Mouse (Mus musculus) embryo, embryonic 10.5 days (tissue): ENCODE data around the gene 1600002K03Rik.

Source experiments
- DNase-seq: peaks from one replicate; pipeline ENCODE4 v3.0.0-alpha.2; 2015; ENCODE audit warnings: low spot score

The 1600002K03Rik gene

DNA sequence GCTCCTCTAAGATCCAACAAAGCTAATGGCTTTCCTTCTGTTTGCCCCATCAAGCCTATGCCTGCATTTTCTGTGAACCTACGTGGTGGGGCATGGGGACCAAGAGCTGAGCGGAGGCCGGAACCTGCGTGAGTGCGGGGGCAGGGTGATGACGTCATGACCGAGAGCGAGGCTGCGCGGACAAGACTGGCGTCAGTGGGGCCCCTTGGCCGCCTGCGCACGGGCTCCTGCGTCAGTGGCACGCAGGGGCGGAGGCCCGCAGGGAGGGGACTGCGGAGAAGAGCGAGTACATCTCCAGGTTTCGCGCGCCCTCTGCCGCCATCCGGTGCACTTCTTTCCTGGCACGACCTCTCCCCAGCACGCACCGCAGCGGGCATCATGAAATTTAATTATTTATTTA is 31.5 kb upstream of the 1600002K03Rik start:
- peak; percentile 94 for DNase-seq

DNA sequence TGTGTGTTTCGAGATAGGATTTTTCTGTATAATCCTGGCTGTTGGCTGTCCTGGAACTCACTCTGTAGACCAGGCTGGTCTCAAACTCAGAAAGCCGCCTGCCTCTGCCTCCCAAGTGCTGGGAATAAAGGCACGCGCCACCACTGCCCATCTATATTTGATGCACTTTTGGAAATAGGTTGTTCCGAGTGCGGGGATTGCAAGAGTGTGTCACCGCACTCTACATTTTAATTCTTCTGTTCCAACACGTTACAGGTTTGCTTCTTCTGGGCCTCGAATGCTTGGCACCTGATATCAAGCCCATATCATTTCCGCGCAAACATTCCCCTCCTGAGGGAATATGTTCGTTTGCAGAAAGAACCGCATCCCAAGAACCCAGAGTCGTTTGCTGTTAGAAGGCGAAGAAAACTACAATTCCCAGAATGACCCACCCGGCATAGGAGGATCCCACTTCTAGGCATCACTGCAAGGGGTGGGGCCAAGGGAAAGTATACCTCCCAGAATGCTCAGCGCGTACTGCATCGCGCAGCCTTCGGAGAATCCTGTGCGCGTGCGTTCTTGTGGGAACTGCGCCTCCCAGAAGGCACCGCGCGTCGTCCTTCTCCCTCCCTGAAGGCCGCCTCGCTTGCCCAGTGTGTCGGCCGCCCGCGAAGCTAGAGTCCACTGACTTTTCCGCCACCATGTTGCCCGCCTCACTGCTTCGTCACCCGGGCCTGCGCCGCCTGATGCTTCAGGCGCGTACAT is 30.8 kb upstream of the 1600002K03Rik start:
- DNase-seq = peak; percentile 100

- no peak for DNase-seq
These were observed 30.2 kb upstream of the 1600002K03Rik start for GRCm38 (mm10) chr10:80142530-80142925.

GRCm38 (mm10) chr10:80143664-80144063 is 29.1 kb upstream of the 1600002K03Rik start:
- no peak for DNase-seq

DNA sequence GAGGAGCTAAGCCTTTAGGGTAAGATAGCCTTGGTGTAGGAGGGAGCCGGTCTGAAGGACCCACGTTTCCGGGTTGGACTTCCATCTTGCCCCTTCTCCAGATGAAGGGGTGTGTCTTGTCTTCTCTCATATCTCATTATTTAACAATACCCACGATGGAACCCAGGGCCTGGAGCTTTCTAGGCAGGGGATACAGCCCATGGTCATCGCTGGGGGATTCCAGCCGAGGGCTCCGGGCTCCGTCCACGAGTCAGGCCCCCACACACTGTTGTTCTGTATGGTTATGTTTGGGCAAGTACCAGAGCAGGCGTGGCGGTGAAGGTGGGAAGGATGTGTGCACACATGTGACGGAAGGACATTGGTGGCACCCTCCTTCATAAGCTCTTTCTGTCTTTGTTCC is 28.6 kb upstream of the 1600002K03Rik start:
- no peak for DNase-seq

DNA sequence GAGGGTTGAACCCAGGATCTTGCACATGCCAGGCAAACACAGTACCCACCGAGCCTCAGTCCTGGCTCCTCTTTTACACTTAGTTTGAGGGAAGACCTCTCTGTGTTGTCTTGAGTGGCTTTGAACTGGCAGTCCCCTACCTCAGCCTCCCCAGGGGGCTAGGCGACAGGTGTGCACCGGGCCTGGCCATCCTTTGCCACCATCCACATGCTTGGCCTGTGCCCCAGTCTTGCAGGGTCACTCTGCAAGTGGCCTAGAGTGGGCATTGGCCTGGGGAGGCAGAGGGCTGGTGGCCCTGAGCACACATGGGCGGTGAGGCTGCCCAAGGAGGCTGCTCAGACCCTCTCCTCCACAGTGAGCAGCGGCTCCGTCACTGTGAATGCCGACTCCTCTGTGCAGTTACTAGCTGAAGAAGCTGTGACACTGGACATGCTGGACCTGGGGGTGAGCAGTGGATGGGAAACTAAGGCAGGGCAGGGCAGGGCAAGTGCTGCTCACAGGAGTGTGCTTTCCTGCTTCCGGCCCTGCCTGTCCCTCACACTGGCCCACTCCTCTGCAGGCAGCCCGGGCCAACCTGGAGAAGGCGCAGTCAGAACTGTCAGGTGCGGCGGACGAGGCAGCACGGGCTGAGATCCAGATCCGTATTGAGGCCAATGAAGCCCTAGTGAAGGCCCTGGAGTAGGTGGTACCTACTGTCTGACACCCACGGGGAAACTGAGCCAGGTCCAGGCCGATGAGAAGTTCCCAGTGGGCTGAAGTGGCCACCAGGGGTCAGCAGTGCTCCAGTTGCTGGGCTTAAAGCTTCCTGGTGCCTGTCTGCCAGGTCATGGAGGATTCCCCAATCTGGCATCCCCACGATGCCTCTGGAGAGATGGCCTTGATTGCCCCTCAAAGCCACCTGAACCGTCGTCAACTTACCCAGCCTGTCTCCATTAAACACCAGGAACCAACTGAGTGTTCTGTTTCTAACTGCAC is 27.6 kb upstream of the 1600002K03Rik start:
- DNase-seq = peak; percentile 82

GRCm38 (mm10) chr10:80145896-80146295 is 26.8 kb upstream of the 1600002K03Rik start:
- no peak for DNase-seq

GRCm38 (mm10) chr10:80146568-80147011 is 26.2 kb upstream of the 1600002K03Rik start:
- DNase-seq = no peak

DNA sequence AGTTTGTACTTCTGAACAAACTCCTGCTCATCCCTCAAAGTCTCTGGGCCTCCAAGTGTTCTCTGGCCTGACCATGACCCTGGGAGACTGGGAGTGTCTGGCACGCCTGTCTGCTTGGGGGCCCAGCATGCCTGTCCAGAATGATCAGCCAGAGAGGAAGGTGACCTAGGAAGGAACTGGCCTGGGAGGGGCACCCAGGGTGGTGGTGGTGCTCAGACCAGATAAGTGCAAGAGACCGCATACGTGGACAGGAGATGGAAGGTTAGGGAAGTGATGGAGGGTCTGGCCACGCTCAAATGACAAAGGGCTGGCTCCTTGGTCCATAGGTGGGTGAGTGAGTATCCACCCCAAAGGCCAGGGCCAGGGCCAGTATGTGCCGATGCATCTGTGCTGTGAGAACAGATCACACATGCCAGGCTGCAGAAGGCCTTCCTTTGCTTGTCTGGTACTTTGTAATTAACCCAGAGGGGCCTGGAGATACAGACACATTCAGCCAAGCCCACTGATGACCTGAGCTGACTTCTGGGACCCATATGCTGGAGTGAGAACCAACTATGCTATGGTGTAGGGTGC is 25.5 kb upstream of the 1600002K03Rik start:
- no peak for DNase-seq

DNA sequence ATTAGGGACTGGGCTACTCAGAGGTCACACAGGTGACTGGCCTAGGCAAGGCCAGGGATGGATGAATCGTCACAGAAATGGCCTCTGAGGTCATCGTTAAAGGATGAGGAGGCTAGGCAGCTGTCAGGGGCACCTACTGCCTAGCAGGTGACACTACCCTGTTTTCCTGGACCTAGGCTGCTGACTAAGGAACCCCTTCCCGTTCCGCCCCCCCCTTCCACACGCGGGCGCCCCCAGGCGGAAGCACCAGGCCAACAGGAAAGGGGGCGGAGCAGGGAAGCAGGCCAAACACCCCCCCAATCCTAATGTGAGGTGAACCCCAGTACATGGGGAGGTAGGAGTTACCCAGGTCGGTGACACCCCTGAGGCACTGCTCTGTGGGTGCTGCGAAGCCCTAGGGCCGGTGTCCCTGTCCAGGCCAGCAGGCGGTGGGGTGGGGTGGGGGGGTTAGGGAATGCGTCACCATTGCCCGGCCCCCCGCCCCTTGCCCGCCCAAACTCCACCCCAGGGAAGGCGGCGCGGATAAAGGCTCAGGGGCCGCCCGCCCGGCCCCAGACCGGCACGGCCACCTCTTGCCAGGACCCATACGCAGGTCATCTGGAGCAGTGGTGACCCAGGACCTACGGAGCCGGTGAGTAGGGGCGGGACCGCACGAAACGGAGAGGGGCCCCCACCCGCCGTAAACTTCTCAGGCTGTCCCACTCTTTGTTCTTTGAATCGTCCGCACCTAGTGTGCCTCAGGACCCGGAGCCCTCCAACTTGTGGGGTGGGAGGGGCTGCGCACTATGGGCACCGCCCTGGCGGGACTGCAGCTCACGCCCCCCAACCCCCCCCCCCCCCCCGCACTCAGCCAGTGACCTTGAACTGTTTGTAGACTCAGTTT is 24.8 kb upstream of the 1600002K03Rik start, which contains the start of gene Midn:
Gene Midn, plus strand, starts transcription at position 554 of the 883 bp plus-strand sequence.
- DNase-seq = peak; percentile 79

GRCm38 (mm10) chr10:80148610-80149290 is 24.0 kb upstream of the 1600002K03Rik start:
- peak; percentile 94 for DNase-seq

GRCm38 (mm10) chr10:80149291-80150225 is 23.2 kb upstream of the 1600002K03Rik start:
- peak; percentile 99 for DNase-seq

DNA sequence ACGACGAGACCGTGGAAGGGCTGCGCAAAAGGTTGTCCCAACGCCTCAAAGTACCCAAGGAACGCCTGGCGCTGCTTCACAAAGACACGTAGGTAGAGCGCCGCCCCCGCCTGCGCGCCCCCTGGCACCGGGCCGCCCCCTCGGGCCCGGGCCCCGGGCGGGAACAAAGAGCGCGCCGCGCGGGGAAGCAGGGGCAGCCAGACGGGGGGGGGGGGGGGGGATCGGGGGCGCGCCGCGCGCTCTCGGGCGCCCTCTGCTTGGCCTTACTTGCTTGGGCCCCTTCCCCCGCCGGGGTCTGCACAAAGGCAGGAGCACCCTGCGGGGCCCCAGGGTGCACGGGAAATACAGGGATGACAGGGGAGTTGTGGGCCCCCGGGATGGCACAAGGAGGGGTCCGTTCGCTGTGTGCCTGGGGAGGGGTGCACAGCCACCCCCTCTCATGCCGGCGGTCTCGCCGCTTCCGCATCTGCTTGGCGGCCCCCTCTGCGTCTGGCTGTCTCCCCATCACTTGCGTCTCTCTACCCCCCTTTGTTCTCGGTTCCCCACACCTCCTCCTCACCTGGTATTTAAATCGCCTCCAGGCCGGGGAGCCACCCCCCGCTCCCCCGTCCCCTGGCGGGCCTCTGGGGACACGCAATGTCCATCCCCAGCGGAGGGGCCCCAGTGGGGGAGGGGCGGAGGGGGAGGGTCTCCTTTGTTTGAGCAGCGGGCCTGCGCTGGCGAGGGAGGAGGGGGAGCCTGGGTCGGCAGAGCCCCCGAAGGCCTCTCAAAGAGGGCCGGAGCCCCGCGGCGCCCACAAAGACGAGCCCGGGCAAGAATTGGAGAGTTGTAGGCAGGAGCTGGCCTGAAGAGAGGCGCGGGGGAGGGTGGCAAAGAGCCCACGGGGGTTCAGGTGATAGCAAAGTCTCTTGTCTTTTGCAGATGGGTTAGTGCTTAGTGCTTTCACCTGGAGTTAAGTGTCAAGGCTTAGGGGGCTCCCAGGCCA is 22.2 kb upstream of the 1600002K03Rik start:
- peak; percentile 84 for DNase-seq

DNA sequence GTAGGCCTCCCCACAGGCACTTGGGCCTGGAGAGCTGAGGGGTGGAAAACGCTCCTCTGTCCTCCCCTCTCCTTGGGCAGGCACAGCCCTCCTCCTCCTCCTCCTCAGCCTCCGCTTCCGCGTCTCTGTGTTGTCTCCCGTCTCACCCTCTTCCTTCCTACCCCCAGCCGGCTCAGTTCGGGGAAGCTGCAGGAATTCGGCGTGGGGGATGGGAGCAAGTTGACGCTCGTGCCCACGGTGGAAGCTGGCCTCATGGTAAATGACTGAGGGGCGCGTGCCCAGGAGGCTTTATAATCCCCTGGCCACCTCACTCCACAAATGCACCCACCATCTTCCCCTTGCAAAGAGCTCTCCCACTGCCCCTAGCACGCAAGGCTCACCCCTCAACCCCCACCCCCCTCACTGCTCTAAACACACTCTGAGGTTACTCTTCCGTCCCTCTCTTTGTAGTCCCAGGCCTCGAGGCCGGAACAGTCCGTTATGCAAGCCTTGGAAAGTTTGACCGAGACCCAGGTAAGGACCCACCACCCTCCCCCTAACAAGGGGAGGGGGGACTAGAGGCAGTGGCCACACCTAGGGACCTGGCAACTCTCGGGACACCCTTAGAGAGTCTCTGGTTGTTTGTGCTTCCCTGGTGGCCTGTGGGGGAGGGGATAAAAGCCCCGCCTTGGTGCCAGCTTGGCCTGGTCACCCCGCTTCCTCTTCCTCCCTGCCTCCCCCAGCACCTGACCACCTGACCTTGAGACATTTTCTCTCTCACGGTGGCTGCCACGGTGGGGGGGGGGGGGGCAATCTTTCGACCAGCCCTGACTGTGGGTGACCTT is 21.3 kb upstream of the 1600002K03Rik start:
- peak; percentile 60 for DNase-seq

GRCm38 (mm10) chr10:80152071-80152872 is 20.5 kb upstream of the 1600002K03Rik start:
- peak; percentile 58 for DNase-seq

DNA sequence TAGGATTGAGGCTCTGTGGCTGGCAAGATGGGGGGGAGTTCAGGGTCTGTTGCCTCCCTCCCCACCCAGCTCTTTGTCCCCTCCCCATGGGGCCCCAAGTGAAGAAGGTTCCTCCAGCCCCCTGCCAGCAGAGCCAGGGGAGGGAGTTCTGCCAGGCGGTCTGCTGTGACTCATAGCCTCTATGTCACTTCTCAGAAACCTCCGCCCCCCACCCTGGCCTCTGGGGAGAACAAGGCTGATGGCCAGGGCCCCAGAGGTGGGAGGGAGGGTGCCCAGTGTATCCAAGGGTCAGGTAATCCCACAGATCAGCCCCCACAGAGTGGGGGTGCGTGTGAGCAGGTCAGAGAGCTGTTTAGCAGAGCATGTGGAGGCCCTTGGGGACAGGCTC is 19.9 kb upstream of the 1600002K03Rik start:
- DNase-seq = no peak

- no peak for DNase-seq
These were observed 19.0 kb upstream of the 1600002K03Rik start for GRCm38 (mm10) chr10:80153713-80154112.
